Mouse (Mus musculus): ENCODE data around the gene Catsper3.

The Catsper3 gene

GRCm38 (mm10) chr13:55826796-55827678 is 42.7 kb downstream of the Catsper3 start:
- DNase-seq (ENCODE audit: low spot score): peak; percentile 46

DNA sequence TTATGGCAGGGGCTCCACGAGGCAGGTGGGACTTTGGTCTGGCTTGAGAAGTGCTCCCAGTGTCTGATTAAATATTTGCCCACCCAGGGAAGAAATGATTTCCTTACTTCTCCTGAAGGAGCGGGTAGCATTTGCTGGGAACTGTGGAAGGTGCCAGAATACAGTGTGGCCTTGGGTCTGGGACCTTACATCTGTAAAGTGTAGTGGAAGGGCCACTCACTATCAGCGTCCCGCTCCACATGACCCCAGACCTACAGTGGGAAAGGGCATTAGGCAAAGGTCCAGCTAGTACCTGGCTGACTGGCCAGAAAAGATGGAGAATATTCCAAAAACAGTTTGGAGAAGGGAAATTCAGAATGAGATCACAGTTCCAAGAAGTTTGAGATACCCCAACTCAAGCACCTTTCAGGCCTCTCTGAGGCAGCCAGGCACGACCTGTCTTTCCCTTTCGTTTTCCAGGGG is 43.3 kb downstream of the Catsper3 start:
- peak; percentile 70 for DNase-seq (ENCODE audit: low spot score)

- DNase-seq (ENCODE audit: low spot score): peak; percentile 62
These were observed 44.0 kb downstream of the Catsper3 start for GRCm38 (mm10) chr13:55828141-55829017.

- peak; percentile 59 for DNase-seq (ENCODE audit: low spot score)
These were observed 44.8 kb downstream of the Catsper3 start for GRCm38 (mm10) chr13:55829018-55829655.

DNA sequence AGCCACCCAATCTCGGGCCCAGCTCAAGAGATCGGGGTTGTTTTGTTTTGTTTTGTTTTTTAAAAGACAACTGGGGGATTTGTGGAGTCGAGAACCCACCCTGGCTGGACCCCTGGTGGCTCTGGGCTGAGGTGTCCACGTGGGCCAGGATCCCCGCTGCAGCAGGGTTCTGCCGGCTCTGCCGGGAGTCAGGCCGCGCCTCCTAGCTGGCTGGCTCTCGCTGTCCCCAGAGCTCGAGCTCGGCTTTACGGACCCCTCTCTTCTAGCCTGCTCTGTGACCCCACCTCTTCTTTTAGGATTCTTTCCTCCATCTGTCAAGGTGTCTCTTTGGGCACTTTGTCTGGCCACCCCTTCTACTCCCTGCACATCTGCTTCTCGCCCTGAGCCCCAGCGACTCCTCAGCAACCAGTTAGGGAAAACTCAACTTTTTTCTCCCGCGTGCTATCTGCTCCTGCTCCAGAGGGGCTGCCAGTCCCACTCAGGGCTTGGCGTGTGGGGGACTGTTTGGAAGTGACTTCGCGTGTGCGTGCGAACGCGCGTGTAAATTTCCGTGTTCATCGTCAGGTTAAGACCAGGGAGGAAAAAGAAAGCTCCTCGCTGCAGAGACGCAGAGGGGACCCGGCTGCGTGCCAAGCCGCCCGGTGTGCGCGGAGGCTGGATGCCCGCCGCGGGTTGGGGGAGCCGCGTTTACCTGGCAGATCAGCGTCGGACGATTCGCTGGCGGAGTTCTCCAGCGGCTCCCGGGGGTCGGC is 45.9 kb downstream of the Catsper3 start:
- DNase-seq (ENCODE audit: low spot score): peak; percentile 62

DNA sequence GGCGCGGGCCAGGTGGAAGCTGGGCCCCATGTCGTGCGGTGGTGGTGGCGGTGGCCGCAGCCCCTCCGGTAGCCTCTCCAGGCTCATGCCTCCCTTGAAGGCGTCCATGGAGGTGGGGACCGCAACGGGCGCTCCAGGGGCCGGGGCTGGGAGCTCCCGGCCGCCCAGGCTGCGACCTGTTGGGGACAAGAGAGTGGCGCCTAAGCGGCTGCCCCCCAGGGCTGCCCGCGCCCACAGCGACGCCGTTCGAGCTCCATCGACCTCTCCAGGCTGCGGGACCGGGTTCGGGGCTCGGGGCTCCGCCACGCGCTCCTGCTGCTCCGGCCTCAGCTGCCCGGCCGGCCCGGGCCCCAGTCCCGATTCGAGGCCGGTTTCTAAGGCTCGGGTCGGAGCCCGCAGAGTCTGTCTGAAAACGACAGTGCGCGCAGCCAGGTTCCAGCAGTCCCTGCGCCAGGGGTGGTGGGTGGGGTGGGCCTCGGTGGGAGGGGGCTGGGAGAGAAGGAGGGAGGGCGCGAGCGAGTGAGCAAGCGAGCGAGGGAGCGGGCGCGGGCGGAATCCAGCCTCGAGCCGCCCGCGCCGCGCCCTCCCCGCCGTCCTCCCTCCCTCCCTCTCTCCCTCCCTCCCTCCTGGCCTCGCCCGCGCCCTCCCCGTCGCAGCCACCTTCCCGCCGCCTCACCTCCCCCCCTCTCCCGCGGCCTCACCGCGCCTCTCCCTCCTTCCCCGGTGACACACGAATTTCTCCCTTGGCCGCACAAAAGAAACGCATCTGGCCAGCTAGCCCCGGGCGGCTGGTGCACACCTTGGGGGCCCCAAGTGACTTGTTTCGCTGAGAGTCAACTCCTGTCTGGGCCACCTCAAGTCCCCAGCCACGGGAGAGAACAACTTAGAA is 46.7 kb downstream of the Catsper3 start:
- peak; percentile 56 for DNase-seq (ENCODE audit: low spot score)

DNA sequence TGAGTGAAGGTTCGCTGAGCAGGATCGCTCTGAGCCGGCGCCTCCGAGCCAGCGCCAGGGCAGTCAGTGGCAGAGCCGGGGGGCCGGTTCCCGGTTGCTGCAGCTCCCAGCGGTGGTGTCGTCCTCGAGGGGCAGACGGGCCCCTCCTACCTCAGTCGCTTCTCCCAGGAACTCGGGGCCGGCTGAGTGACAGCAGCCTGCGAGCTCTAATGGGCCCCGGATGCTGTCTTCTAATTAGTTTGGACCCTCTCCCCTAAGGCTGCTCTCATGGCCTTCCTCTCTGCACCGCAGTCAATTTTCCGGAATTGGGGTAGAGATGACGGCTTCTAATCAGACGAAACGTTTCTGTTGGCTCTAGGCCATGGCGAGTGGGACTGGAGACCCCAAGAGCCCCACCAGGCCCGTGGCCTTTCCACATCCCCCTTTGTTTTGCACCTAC is 47.4 kb downstream of the Catsper3 start:
- DNase-seq (ENCODE audit: low spot score): peak; percentile 49

- no peak for DNase-seq (ENCODE audit: low spot score)
These were observed 48.2 kb downstream of the Catsper3 start for GRCm38 (mm10) chr13:55832602-55833001.

DNA sequence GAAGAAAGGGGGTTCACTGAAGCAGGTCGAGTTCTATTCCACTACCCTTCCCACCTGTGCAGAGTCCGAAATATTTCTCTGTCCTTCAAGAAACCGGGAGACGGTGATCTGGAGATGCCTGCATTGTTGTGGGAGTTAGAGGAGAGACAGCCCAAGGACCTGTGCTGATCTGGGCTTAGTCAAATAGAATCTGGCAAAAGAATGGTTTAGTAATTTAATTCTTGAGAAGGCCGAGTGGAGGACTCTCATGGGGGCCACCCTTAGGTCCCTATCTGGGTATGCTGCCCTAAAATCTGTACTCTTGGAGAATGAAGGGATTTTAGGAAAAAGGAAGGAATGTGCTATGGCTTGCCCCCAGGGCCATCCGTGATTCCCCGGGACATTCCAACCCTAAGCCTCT is 49.6 kb downstream of the Catsper3 start:
- peak; percentile 33 for DNase-seq (ENCODE audit: low spot score)

DNA sequence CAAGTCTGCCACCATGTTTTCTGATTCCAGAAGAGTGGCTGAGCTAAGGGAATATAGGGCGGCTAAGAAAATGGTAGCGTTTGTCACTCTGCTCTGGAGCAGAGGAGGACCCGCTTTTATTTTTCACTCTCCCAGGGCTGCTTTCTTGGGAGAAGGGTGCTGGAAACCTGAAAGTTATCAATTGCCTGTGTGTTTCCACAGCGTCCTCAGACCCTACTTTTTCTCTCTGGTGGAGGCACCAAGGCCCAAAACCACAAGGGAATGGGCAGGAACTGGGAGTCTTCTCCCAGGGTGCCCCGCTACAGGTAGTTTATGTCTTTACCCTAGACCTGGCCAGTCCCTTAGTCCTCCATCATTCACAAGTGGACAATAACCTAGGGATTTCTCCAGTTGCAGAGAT is 50.3 kb downstream of the Catsper3 start:
- DNase-seq (ENCODE audit: low spot score): no peak

DNA sequence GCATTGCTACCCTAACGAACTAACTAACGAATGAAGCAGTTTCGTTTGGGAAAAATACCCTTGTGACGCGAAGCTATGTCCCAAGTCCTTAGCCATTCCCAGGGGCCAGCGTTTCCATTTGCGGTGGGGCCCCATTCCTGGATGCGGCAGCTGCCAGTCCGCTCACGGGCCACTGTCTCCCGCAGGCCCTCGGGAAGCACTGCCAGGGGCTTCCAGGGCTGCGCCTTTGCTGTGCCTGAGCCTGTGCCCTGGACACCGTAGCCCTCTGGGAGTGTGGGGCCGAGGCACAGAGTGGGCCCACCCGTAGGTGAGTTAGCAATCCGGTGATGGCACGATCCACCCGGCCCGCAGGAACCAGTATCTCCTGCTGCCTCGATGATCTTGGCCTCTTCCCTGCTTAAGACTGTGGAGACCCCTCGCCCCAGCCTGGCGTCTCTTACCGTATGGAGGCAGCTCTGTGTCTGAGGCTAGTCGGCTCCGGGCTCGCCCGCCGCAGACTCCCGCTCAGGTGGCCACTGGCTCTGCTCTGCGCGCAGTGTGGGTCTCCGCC is 51.3 kb downstream of the Catsper3 start:
- DNase-seq (ENCODE audit: low spot score): peak; percentile 64

DNA sequence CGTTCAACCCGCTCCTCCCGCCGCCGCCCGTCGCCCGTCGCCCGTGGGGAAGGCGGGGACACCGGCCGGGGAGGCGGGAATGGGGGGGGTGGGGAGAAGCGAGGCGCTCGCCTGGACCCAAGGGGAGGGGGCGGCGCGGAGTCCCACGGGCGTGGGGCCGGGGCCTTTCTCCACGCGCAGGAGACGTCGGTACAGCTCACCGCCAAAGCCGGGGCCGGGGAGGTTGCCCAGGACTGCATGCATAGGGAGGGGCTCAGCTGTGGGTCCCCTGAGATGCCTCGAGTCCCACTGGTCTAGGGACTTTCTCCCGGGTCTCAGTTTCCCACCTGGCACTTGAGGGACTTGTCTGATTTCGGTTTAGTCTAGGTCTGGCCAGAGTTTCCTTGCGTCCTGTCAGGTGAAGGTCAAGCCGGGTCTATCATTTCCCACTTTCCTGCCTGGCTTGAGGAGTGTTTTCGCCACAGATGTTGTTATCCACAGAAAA is 51.8 kb downstream of the Catsper3 start, which contains the start of gene Pitx1:
Pitx1 (minus strand) TSS at position 51 of the 484 bp plus-strand sequence.
- peak; percentile 39 for DNase-seq (ENCODE audit: low spot score)

DNA sequence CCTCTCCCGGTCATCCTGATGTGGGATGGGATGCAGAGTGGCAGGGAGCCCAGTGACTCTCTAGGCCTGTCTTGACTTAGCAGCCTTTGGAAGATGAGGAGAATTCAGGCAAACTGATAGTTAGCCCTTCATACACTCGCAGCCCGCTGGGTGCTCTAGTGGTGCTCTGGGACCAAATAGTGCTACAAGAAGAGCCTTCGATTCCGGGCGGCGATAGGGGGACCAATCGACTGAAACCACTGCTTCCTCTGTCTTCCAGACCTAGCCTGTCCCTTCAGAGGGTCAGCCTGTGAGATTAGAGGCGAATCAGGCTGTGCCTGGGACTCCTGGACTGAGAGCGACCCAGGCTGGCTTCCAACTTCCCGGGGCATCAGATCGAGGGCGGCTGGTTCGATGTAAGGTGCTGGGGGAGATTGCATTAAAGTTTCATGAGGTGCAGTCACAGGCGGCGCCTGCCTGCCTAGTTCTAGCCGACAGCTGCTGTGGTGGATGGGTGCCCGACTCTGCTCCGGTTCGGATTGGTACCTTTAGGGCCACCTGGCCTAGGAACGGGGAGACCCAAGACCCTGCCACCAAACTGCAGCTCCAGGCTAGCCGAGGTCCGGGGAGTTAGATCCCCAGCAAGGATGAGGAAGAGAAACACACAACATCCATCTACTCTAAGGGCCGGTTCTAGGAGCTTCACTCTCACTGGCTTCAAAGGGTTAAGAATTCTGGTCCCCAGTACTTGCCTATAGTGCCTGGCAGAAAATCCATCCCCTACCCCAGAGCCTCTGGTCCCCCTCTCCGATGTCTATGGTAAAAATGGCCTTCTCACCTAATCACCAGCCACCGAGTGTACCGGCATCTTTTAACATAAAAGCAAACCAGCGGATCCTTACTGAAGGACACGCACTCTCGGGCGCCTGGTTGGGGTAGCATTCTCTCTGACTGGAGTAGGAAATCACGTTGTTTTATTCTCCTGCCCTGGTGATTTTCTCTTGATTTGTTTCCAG is 52.7 kb downstream of the Catsper3 start:
- DNase-seq (ENCODE audit: low spot score): peak; percentile 58

DNA sequence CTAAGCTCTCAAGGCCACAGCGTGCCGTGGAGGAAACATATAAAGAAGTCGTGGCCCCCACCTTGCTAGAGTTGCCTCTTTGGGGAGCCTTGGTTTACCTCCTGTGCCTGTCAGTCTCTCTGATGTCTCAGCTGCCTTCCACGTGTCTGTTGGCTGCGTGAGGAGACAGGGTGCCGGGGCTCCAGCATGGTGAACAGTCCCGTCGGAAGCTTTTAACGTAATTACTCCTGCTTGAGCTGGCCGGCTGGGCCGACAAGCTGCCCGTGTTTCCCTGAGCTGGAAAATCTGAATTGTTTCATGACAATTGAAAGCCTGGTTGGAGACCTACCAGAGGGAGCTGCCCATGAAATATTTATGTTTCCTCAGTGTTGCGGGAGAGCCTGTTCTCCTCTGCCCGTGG is 55.9 kb downstream of the Catsper3 start:
- peak; percentile 42 for DNase-seq (ENCODE audit: low spot score)

DNA sequence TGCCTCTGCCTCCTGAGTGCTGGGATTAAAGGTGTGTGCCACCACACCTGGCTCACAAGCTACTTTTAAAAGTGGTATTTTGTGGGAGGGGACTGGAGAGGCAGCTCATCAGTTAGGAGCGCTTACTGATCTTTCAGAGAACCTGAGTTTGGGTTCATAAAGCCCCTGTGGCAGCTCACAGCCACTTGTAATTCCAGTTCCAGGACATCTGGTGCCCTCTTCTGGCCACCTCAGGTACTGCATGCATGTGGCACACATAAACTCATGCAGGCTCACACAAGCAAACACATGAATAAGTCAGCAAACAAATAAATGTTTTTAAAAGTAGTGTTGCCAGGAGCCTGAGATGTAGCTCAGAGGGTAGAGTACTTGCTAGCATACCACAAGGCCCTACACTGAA is 59.3 kb downstream of the Catsper3 start:
- DNase-seq (ENCODE audit: low spot score): peak; percentile 18

DNA sequence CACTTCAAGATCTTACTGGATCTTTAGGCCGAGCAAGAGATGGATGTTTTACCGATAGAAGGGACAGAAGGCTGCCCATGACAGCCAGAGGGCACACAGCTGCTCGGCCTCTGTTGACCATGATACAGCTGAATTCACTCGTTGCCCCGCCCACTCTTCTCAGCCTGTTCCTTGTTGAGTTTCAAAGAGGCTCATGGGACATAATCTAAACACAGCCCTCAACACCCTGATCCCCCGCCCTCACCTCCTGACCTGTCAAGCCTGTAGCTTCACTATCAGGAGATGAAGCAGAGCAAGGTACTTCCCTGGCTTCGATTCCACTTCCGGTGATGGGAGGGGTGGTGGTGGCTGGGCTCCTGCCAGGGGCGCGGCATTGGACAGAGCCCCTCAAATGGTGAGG is 63.4 kb downstream of the Catsper3 start:
- DNase-seq (ENCODE audit: low spot score): peak; percentile 80

DNA sequence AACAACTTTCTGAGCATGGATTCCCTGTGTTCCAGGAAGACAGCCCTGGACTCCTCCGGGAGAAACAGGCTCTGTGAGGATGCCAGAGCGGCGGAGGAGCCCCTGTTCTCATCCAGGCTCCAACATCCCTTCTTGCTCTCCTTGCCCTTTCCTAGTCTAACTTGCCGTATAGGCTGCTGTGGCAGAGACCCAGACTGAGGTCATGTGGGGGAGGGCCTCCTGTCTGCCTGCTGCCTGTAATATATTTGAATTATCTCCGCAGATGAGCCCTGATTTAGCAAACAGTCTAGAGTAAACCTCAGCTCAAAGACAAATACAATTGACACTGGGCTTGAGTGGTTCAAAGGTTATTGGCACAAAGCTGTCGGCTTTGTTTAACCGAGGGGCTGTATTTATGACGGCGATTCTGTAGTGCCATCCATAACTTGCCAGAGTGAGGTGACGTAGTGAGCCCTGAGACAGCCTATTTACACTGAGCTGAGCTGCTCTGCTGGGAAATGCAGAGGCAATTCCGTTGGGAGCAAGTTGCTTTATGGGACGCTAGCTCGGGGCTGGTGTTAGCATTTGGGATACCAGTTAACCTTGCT is 64.3 kb downstream of the Catsper3 start:
- peak; percentile 59 for DNase-seq (ENCODE audit: low spot score)

DNA sequence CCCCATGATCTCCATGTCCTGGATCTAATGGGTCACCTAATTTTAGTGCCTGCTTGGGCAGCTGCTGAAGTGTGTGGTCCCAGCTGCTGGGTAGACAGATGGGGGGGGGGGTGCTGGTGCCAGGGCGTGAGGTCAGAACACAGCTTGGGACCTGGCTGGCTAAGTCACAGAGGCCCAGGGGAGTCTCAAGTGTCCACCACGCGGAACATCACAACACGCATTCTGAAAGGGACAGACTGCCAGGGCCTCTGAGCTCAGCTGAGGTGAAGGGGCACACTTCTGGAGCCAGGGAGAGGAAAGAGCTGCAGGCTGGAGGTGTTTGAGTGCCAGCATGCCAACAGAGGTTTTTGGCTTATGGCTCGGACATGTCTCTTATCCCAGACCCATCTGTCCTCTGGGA is 66.4 kb downstream of the Catsper3 start:
- DNase-seq (ENCODE audit: low spot score): no peak

Data from embryo, embryonic 10.5 days (tissue).